Mouse (Mus musculus) gastrocnemius, postnatal 4 days (tissue): Measurements from ENCODE around the gene Rab25. TPM values are rescaled to one million over a fixed set of nuclear protein-coding genes. Genes with fewer than 3 reads are reported as not detected.
"Not testable (repeated sequence)": the region's sequence is repeated elsewhere in the genome, so short reads cannot be mapped to it uniquely, and the experiment has no call there.

Experiments
- DNase-seq, 2 experiments: peaks; one replicate each; pipeline ENCODE4 v3.0.0; 2021 to 2022; ENCODE audit warnings: low spot score in 2 of 2, mixed read lengths in 2 of 2
- long read RNA-seq, 2 experiments: library from polyadenylated mRNA; stranded (forward); transcript quantifications; one replicate each; pipeline ENCODE4 v2.0.0; 2021
- total RNA-seq, 2 experiments: library from RNA; stranded (reverse); gene quantifications; 2 replicates each; pipeline ENCODE4 v1.2.3; 2021

Rab25 gene
- under 1 TPM; 0.57 to 0.91 TPM for total RNA-seq
- long read RNA-seq, experiment 1, transcript Rab25-201 (5 exons, 1,081 nt): major isoform, 5 of 5 reads
- long read RNA-seq, experiment 1, partial matches to known transcripts: 0 of 5 reads
- long read RNA-seq, experiment 1, other reads (novel, unspliced or antisense): 0 of 5 reads
- long read RNA-seq, experiment 2, partial matches to known transcripts: 1 of 1 reads
- long read RNA-seq, experiment 2, other reads (novel, unspliced or antisense): 0 of 1 reads

GRCm38 (mm10) chr3:88548180-88548917 lies at the start of gene Rab25:
TSS of gene Rab25 (minus strand) at chr3:88548300.
- no peak for DNase-seq

GRCm38 (mm10) chr3:88596547-88596946 lies 48.4 kb upstream of the Rab25 start:
- not testable (repeated sequence) for DNase-seq

- no peak for DNase-seq
These were observed 45.9 kb upstream of the Rab25 start for GRCm38 (mm10) chr3:88593893-88594580.

- DNase-seq: no peak
These were observed 45.0 kb upstream of the Rab25 start for GRCm38 (mm10) chr3:88592942-88593576.

- DNase-seq: no peak
These were observed 44.0 kb upstream of the Rab25 start for GRCm38 (mm10) chr3:88591950-88592731.

- no peak for DNase-seq
These were observed 42.9 kb upstream of the Rab25 start for GRCm38 (mm10) chr3:88591044-88591443.

- no peak for DNase-seq
These were observed 42.1 kb upstream of the Rab25 start for GRCm38 (mm10) chr3:88590246-88590645.

- DNase-seq: no peak
These were observed 38.5 kb upstream of the Rab25 start for GRCm38 (mm10) chr3:88586640-88587039.

GRCm38 (mm10) chr3:88585769-88586168 lies 37.7 kb upstream of the Rab25 start:
- DNase-seq: no peak

- DNase-seq: peak; percentile 41 to 76
These were observed 31.5 kb upstream of the Rab25 start for GRCm38 (mm10) chr3:88579454-88580117.

- no peak for DNase-seq
These were observed 30.7 kb upstream of the Rab25 start for GRCm38 (mm10) chr3:88578498-88579424.

GRCm38 (mm10) chr3:88577846-88578245 lies 29.7 kb upstream of the Rab25 start:
- not testable (repeated sequence) for DNase-seq

GRCm38 (mm10) chr3:88575540-88575939 lies 27.4 kb upstream of the Rab25 start, which contains the start of gene Ssr2:
TSS of gene Ssr2 (plus strand) at chr3:88575876.
- DNase-seq: no peak

- DNase-seq: no peak
These were observed 25.7 kb upstream of the Rab25 start for GRCm38 (mm10) chr3:88573810-88574209.

GRCm38 (mm10) chr3:88572835-88573234 lies 24.7 kb upstream of the Rab25 start:
- no peak for DNase-seq

GRCm38 (mm10) chr3:88571856-88572255 lies 23.8 kb upstream of the Rab25 start:
- DNase-seq: no peak

- no peak for DNase-seq
These were observed 22.2 kb upstream of the Rab25 start for GRCm38 (mm10) chr3:88570341-88570740.

- DNase-seq: no peak
These were observed 21.6 kb upstream of the Rab25 start for GRCm38 (mm10) chr3:88569694-88570093.

- DNase-seq: no peak
These were observed 21.0 kb upstream of the Rab25 start for GRCm38 (mm10) chr3:88569093-88569492.
